Mouse (Mus musculus) liver, embryonic 16.5 days (tissue): Measurements from ENCODE around the gene Sema6d. TPM values are rescaled to one million over a fixed set of nuclear protein-coding genes. Genes with fewer than 3 reads are reported as not detected.

Source experiments
- ATAC-seq: fragments of 200-750 bp; cut with Nextera tagmentation; 2 replicates; pipeline ENCODE4 v1.8.0; 2017; ENCODE audit warnings: low read depth, mild to moderate bottlenecking, moderate number of reproducible peaks, moderate library complexity
- H3K27ac ChIP-seq: fragments of 300-500 bp; sonication (generic); 2 replicates; pipeline ENCODE4 v1.5.1; 2014; ENCODE audit warnings: mild to moderate bottlenecking, low read length
- H3K27me3 ChIP-seq: fragments of 300-500 bp; sonication (generic); 2 replicates; pipeline ENCODE4 v1.6.1; 2014; ENCODE audit warnings: low read depth, low read length, mixed read lengths; ENCODE audit not compliant: control insufficient read depth, insufficient read depth
- H3K36me3 ChIP-seq: fragments of 300-500 bp; sonication (generic); 2 replicates; pipeline ENCODE4 v1.6.1; 2014; ENCODE audit warnings: mild to moderate bottlenecking; ENCODE audit not compliant: control insufficient read depth, insufficient read depth
- H3K4me1 ChIP-seq: fragments of 300-500 bp; sonication (generic); 2 replicates; pipeline ENCODE4 v1.6.1; 2014; ENCODE audit warnings: low read depth, low read length, mixed read lengths; ENCODE audit not compliant: control insufficient read depth
- H3K4me2 ChIP-seq: fragments of 300-500 bp; sonication (generic); 2 replicates; pipeline ENCODE4 v1.6.1; 2014; ENCODE audit warnings: low read depth, low read length, mixed read lengths
- H3K4me3 ChIP-seq: fragments of 300-500 bp; sonication (generic); 2 replicates; pipeline ENCODE4 v1.5.1; 2014; ENCODE audit warnings: low read depth, mild to moderate bottlenecking, low read length
- H3K9ac ChIP-seq: fragments of 300-500 bp; sonication (generic); 2 replicates; pipeline ENCODE4 v1.6.1; 2014; ENCODE audit warnings: low read depth, low read length
- H3K9me3 ChIP-seq: fragments of 300-500 bp; sonication (generic); replicated peaks from 2 replicates; pipeline ENCODE4 v1.6.1; 2016; ENCODE audit warnings: low read length; ENCODE audit not compliant: control insufficient read depth
- WGBS: fragments of 180-500 bp; shearing (Covaris S2); extraction: QIAGEN DNeasy Blood & Tissue Kit; methylation state at CpG from one replicate; pipeline ENCODE4 v1.1.7; 2014; ENCODE audit not compliant: insufficient replicate concordance; 5-methylcytosine and 5-hydroxymethylcytosine counted together
- polyA plus RNA-seq: library from polyadenylated mRNA; unstranded; fragments of >200 nt; fragmentation: Nextera tagmentation; extraction: Ambion mirVana; gene quantifications from 2 replicates; pipeline ENCODE4 v1.2.1, GENCODE M21; 2015

The Sema6d gene
- polyA plus RNA-seq, 1 experiment from 2014 or later = 4.8 TPM

- ATAC-seq = no peak
- H3K4me2 ChIP-seq = no peak overlapping the region
- H3K4me1 ChIP-seq = no peaks in the 10 kb centered on the region
- no peaks in the 10 kb centered on the region for H3K9me3 ChIP-seq
- no peak overlapping the region for H3K27ac ChIP-seq
- H3K9ac ChIP-seq = no peak overlapping the region
- H3K36me3 ChIP-seq = no peaks in the 10 kb centered on the region
- H3K27me3 ChIP-seq = no peaks in the 10 kb centered on the region
- WGBS = 67% methylated on average over 4 of the region's 4 CpGs
- H3K4me3 ChIP-seq = no peak overlapping the region
These were observed 503.0 kb downstream of the Sema6d start for GRCm38 (mm10) chr2:124592750-124593149.

- Histone ChIP-seq H3K4me1 (no peaks in the 10 kb centered on the region), H3K36me3 (no peaks in the 10 kb centered on the region), H3K27me3 (no peaks in the 10 kb centered on the region), H3K9me3 (no peaks in the 10 kb centered on the region), H3K27ac (no peak overlapping the region), H3K4me3 (no peak overlapping the region), H3K9ac (no peak overlapping the region), H3K4me2 (no peak overlapping the region)
- no peak for ATAC-seq
- 23% methylated on average over 3 of the region's 3 CpGs for WGBS
These were observed 509.2 kb downstream of the Sema6d start for GRCm38 (mm10) chr2:124599014-124599413.

- no peak overlapping the region for H3K4me3 ChIP-seq
- H3K4me1 ChIP-seq = no peaks in the 10 kb centered on the region
- no peaks in the 10 kb centered on the region for H3K36me3 ChIP-seq
- H3K9ac ChIP-seq = no peak overlapping the region
- no peak overlapping the region for H3K4me2 ChIP-seq
- 60% methylated on average over 9 of the region's 9 CpGs for WGBS
- H3K9me3 ChIP-seq = no peaks in the 10 kb centered on the region
- ATAC-seq = no peak
- H3K27ac ChIP-seq = no peak overlapping the region
- no peaks in the 10 kb centered on the region for H3K27me3 ChIP-seq
These were observed 512.1 kb downstream of the Sema6d start for GRCm38 (mm10) chr2:124601702-124602378.

- Histone ChIP-seq H3K36me3 (no peaks in the 10 kb centered on the region), H3K9me3 (no peaks in the 10 kb centered on the region), H3K4me2 (no peak overlapping the region), H3K9ac (no peak overlapping the region), H3K4me3 (no peak overlapping the region), H3K27ac (no peak overlapping the region), H3K4me1 (no peaks in the 10 kb centered on the region), H3K27me3 (no peaks in the 10 kb centered on the region)
- no peak for ATAC-seq
- WGBS = 59% methylated on average over 8 of the region's 8 CpGs
These were observed 512.7 kb downstream of the Sema6d start for GRCm38 (mm10) chr2:124602379-124602913.

- no peak for ATAC-seq
- Histone ChIP-seq H3K4me3 (no peak overlapping the region), H3K36me3 (no peaks in the 10 kb centered on the region), H3K27ac (no peak overlapping the region), H3K9me3 (no peaks in the 10 kb centered on the region), H3K4me2 (no peak overlapping the region), H3K9ac (no peak overlapping the region), H3K4me1 (no peaks in the 10 kb centered on the region; the same call in 1 of the 2 replicates), H3K27me3 (peaks cover 13% of the 10 kb centered on the region)
- WGBS = 63% methylated on average over 1 of the region's 1 CpGs
These were observed 515.6 kb downstream of the Sema6d start for GRCm38 (mm10) chr2:124605341-124605740.

GRCm38 (mm10) chr2:124607986-124608385, 518.2 kb downstream of the Sema6d start:
- WGBS = 43% methylated on average over 5 of the region's 5 CpGs
- no peak overlapping the region for H3K27ac ChIP-seq
- no peaks in the 10 kb centered on the region for H3K36me3 ChIP-seq
- no peak overlapping the region for H3K9ac ChIP-seq
- H3K4me3 ChIP-seq = no peak overlapping the region
- H3K4me2 ChIP-seq = no peak overlapping the region
- H3K4me1 ChIP-seq = no peaks in the 10 kb centered on the region; the same call in 1 of the 2 replicates
- no peak; the same call in 1 of the 2 replicates for ATAC-seq
- H3K9me3 ChIP-seq = no peaks in the 10 kb centered on the region
- H3K27me3 ChIP-seq = peaks cover 26% of the 10 kb centered on the region

- Histone ChIP-seq H3K27ac (no peak overlapping the region), H3K9ac (no peak overlapping the region), H3K4me2 (no peak overlapping the region), H3K4me1 (no peaks in the 10 kb centered on the region; the same call in 1 of the 2 replicates), H3K4me3 (no peak overlapping the region), H3K36me3 (no peaks in the 10 kb centered on the region), H3K9me3 (no peaks in the 10 kb centered on the region), H3K27me3 (peaks cover 26% of the 10 kb centered on the region)
- ATAC-seq = no peak
- WGBS = 35% methylated on average over 4 of the region's 4 CpGs
These were observed 518.8 kb downstream of the Sema6d start for GRCm38 (mm10) chr2:124608546-124608945.

- H3K4me1 ChIP-seq = no peaks in the 10 kb centered on the region; the same call in 1 of the 2 replicates
- H3K4me2 ChIP-seq = no peak overlapping the region
- H3K4me3 ChIP-seq = no peak overlapping the region
- ATAC-seq = no peak
- H3K36me3 ChIP-seq = no peaks in the 10 kb centered on the region
- H3K27me3 ChIP-seq = peaks cover 26% of the 10 kb centered on the region
- no peak overlapping the region for H3K27ac ChIP-seq
- H3K9me3 ChIP-seq = no peaks in the 10 kb centered on the region
- H3K9ac ChIP-seq = no peak overlapping the region
- WGBS = 21% methylated on average over 5 of the region's 5 CpGs
These were observed 519.2 kb downstream of the Sema6d start for GRCm38 (mm10) chr2:124609014-124609413.
